Mouse (Mus musculus) embryonic fibroblast, embryonic 13.5 days (primary cell): ENCODE measurements around the gene Barhl1.

Experiments
- CTCF ChIP-seq: IDR thresholded peaks from 2 replicates; pipeline ENCODE4 v1.5.1; 2011; ENCODE audit warnings: mild to moderate bottlenecking, control low read depth, low read length, moderate library complexity, borderline replicate concordance; ENCODE audit not compliant: insufficient read depth
- POLR2A ChIP-seq: IDR thresholded peaks from 2 replicates; pipeline ENCODE4 v1.6.1; 2011; ENCODE audit warnings: low read depth, mild to moderate bottlenecking, control low read depth, low read length, moderate library complexity

- TF ChIP-seq POLR2A (no peak), CTCF (no peak)
These were observed 29.8 kb upstream of the Barhl1 start for GRCm38 (mm10) chr2:28946312-28946711.
